Mouse (Mus musculus) thymus, postnatal 10 days (tissue): ENCODE data around the gene Rpap3.
A peak's percentile ranks its signal among the peaks of the same experiment; 100 is the strongest.

Source experiments
- DNase-seq, 2 experiments: peaks; one replicate each; pipeline ENCODE4 v3.0.0; 2021; ENCODE audit warnings: low spot score in 2 of 2

Gene Rpap3

GRCm38 (mm10) chr15:97705211-97706050 is at the start of gene Rpap3:
Gene Rpap3 (minus strand): TSS chr15:97705825.
- peak; percentile 73 to 84 for DNase-seq

- DNase-seq = no peak
These were observed 49.7 kb upstream of the Rpap3 start for GRCm38 (mm10) chr15:97755361-97755760.

- no peak for DNase-seq
These were observed 48.9 kb upstream of the Rpap3 start for GRCm38 (mm10) chr15:97754476-97754875.

GRCm38 (mm10) chr15:97752491-97752890 is 46.9 kb upstream of the Rpap3 start:
- DNase-seq = no peak

GRCm38 (mm10) chr15:97751676-97752075 is 46.1 kb upstream of the Rpap3 start:
- DNase-seq = peak in 1 of 2 experiments; percentile 69

GRCm38 (mm10) chr15:97750697-97751096 is 45.1 kb upstream of the Rpap3 start:
- peak; percentile 70 to 75 for DNase-seq

GRCm38 (mm10) chr15:97749841-97750240 is 44.2 kb upstream of the Rpap3 start:
- DNase-seq = peak in 1 of 2 experiments; percentile 54

GRCm38 (mm10) chr15:97749397-97749796 is 43.8 kb upstream of the Rpap3 start:
- DNase-seq = no peak

GRCm38 (mm10) chr15:97748964-97749363 is 43.3 kb upstream of the Rpap3 start:
- no peak for DNase-seq

GRCm38 (mm10) chr15:97748309-97748708 is 42.7 kb upstream of the Rpap3 start:
- DNase-seq = peak; percentile 77 to 82

GRCm38 (mm10) chr15:97747486-97747885 is 41.9 kb upstream of the Rpap3 start:
- DNase-seq = no peak

GRCm38 (mm10) chr15:97746748-97747147 is 41.1 kb upstream of the Rpap3 start:
- DNase-seq = no peak

- no peak for DNase-seq
These were observed 40.7 kb upstream of the Rpap3 start for GRCm38 (mm10) chr15:97746278-97746677.

GRCm38 (mm10) chr15:97745331-97745730 is 39.7 kb upstream of the Rpap3 start:
- DNase-seq = no peak

GRCm38 (mm10) chr15:97744930-97745329 is 39.3 kb upstream of the Rpap3 start:
- DNase-seq = peak; percentile 68 to 70

- no peak for DNase-seq
These were observed 38.4 kb upstream of the Rpap3 start for GRCm38 (mm10) chr15:97743961-97744525.

- no peak for DNase-seq
These were observed 37.6 kb upstream of the Rpap3 start for GRCm38 (mm10) chr15:97743210-97743609.

GRCm38 (mm10) chr15:97742600-97742999 is 37.0 kb upstream of the Rpap3 start:
- DNase-seq = no peak

GRCm38 (mm10) chr15:97742074-97742473 is 36.4 kb upstream of the Rpap3 start:
- no peak for DNase-seq

- DNase-seq = no peak
These were observed 36.0 kb upstream of the Rpap3 start for GRCm38 (mm10) chr15:97741662-97742061.

- no peak for DNase-seq
These were observed 34.7 kb upstream of the Rpap3 start for GRCm38 (mm10) chr15:97740283-97740732.

- DNase-seq = no peak
These were observed 33.3 kb upstream of the Rpap3 start for GRCm38 (mm10) chr15:97738923-97739322.

GRCm38 (mm10) chr15:97731988-97732387 is 26.4 kb upstream of the Rpap3 start:
- no peak for DNase-seq
